Mouse (Mus musculus): ENCODE measurements around the gene Abca8b. TPM values are rescaled to one million over a fixed set of nuclear protein-coding genes. Genes with fewer than 3 reads are reported as not detected.
"Not testable (repeated sequence)": the region's sequence is repeated elsewhere in the genome, so short reads cannot be mapped to it uniquely, and the experiment has no call there.

The Abca8b gene
- total RNA-seq, 2 experiments from 2014 or later = 9.9 to 10.7 TPM

GRCm38 (mm10) chr11:109919480-109919879 lies 76.2 kb downstream of the Abca8b start:
- no peak for DNase-seq (ENCODE audit: low spot score in 2 of 2)

- DNase-seq (ENCODE audit: low spot score in 2 of 2) = no peak
Measured at GRCm38 (mm10) chr11:109916654-109917053, 79.0 kb downstream of the Abca8b start.

- not testable (repeated sequence) for DNase-seq (ENCODE audit: low spot score in 2 of 2)
Measured at GRCm38 (mm10) chr11:109913156-109913555, 82.5 kb downstream of the Abca8b start.

- DNase-seq (ENCODE audit: low spot score in 2 of 2) = not testable (repeated sequence)
Measured at GRCm38 (mm10) chr11:109912118-109912517, 83.5 kb downstream of the Abca8b start.

- no peak for DNase-seq (ENCODE audit: low spot score in 2 of 2)
Measured at GRCm38 (mm10) chr11:109909801-109910200, 85.8 kb downstream of the Abca8b start.

GRCm38 (mm10) chr11:109908207-109909031 lies 87.2 kb downstream of the Abca8b start:
- DNase-seq (ENCODE audit: low spot score in 2 of 2) = no peak

GRCm38 (mm10) chr11:109907508-109907907 lies 88.1 kb downstream of the Abca8b start:
- no peak for DNase-seq (ENCODE audit: low spot score in 2 of 2)

GRCm38 (mm10) chr11:109902616-109903598 lies 92.7 kb downstream of the Abca8b start:
- peak in 1 of 2 experiments; percentile 54 for DNase-seq (ENCODE audit: low spot score in 2 of 2)

GRCm38 (mm10) chr11:109900491-109901241 lies 95.0 kb downstream of the Abca8b start:
- DNase-seq (ENCODE audit: low spot score in 2 of 2) = no peak

- no peak for DNase-seq (ENCODE audit: low spot score in 2 of 2)
Measured at GRCm38 (mm10) chr11:109898791-109899467, 96.7 kb downstream of the Abca8b start.

- DNase-seq (ENCODE audit: low spot score in 2 of 2) = no peak
Measured at GRCm38 (mm10) chr11:109895952-109896530, 99.6 kb downstream of the Abca8b start.

- no peak for DNase-seq (ENCODE audit: low spot score in 2 of 2)
Measured at GRCm38 (mm10) chr11:109895496-109895895, 100.1 kb downstream of the Abca8b start.

GRCm38 (mm10) chr11:109893894-109894804 lies 101.5 kb downstream of the Abca8b start:
- no peak for DNase-seq (ENCODE audit: low spot score in 2 of 2)

GRCm38 (mm10) chr11:109891989-109892386 lies 103.7 kb downstream of the Abca8b start:
- peak in 1 of 2 experiments; percentile 28 for DNase-seq (ENCODE audit: low spot score in 2 of 2)

GRCm38 (mm10) chr11:109891371-109891988 lies 104.2 kb downstream of the Abca8b start:
- no peak for DNase-seq (ENCODE audit: low spot score in 2 of 2)

GRCm38 (mm10) chr11:109889595-109889994 lies 106.0 kb downstream of the Abca8b start:
- DNase-seq (ENCODE audit: low spot score in 2 of 2) = no peak

GRCm38 (mm10) chr11:109886757-109887156 lies 108.9 kb downstream of the Abca8b start:
- DNase-seq (ENCODE audit: low spot score in 2 of 2) = no peak

- DNase-seq (ENCODE audit: low spot score in 2 of 2) = no peak
Measured at GRCm38 (mm10) chr11:109885521-109885920, 110.1 kb downstream of the Abca8b start.
